Mouse (Mus musculus): ENCODE results near the gene Sp1. TPM values are rescaled to one million over a fixed set of nuclear protein-coding genes. Genes with fewer than 3 reads are reported as not detected.

Sp1 gene
- polyA plus RNA-seq, 1 experiment from 2014 or later: 15.5 TPM

DNA sequence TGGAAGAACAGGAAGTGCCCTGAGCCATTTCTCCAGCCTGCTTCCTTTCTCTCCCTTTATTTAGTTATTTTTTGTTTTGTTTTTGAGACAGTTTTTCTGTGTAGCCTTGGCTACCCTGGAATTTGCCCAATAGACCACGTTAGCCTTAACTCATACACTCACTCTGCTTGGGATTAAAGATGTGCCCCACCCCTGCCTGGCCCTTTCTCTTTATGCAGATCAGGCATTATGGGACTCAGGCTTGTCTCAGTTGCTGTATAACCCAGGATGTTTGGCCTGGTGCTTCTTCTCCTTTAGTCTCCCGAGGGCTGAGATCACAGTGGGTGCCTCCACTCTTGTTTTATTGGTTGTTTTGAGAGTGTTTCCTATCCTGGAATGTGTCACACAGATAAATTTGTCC, 13.4 kb upstream of the Sp1 start:
- WGBS: 46% methylated on average over 2 of the region's 2 CpGs
- Histone ChIP-seq H3K9me3 (ENCODE audit: control insufficient read depth, low read length) (no peaks in the 10 kb centered on the region), H3K4me3 (ENCODE audit: low read depth, low read length) (no peak overlapping the region), H3K4me2 (ENCODE audit: low read depth, low read length) (no peak overlapping the region), H3K4me1 (ENCODE audit: control insufficient read depth, insufficient read depth, low read length) (no peaks in the 10 kb centered on the region), H3K36me3 (ENCODE audit: control insufficient read depth, insufficient read depth, low read length) (no peaks in the 10 kb centered on the region), H3K27me3 (replicated peaks; ENCODE audit: control insufficient read depth, insufficient read depth, low read length) (no peaks in the 10 kb centered on the region), H3K27ac (replicated peaks; ENCODE audit: low read depth, low read length) (no peak overlapping the region), H3K9ac (ENCODE audit: low read depth, low read length) (no peak overlapping the region)
- ATAC-seq (ENCODE audit: low read depth) (no peak), DNase-seq (ENCODE audit: low spot score) (no peak)

GRCm38 (mm10) chr15:102393584-102394014, 12.3 kb upstream of the Sp1 start:
- ATAC-seq (ENCODE audit: low read depth) (no peak), DNase-seq (ENCODE audit: low spot score) (no peak)
- Histone ChIP-seq H3K4me3 (ENCODE audit: low read depth, low read length) (no peak overlapping the region), H3K9ac (ENCODE audit: low read depth, low read length) (no peak overlapping the region), H3K36me3 (ENCODE audit: control insufficient read depth, insufficient read depth, low read length) (no peaks in the 10 kb centered on the region), H3K4me2 (ENCODE audit: low read depth, low read length) (no peak overlapping the region), H3K4me1 (ENCODE audit: control insufficient read depth, insufficient read depth, low read length) (peaks cover 3% of the 10 kb centered on the region; the same call in 1 of the 2 replicates), H3K27me3 (replicated peaks; ENCODE audit: control insufficient read depth, insufficient read depth, low read length) (no peaks in the 10 kb centered on the region), H3K27ac (replicated peaks; ENCODE audit: low read depth, low read length) (no peak overlapping the region), H3K9me3 (ENCODE audit: control insufficient read depth, low read length) (no peaks in the 10 kb centered on the region)

DNA sequence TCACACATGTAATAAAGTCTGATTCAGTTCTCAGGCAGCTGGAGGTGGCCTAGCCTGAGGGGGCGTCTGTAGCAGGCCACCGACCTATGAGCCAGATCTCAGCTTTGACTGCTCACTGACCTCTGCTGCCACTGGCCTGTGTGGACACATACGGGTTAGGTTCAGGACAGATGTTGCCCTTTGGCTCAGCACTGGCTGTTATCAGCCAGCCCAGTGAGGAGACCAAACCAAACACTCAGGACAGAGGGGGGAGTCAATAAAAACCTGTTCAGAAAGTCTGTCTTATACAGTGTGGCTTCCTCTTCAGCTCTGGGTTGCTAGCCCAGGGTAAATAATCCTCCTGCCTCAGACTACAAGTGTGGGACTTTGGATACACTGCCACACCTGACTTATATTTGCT, 10.9 kb upstream of the Sp1 start:
- Histone ChIP-seq H3K4me1 (ENCODE audit: control insufficient read depth, insufficient read depth, low read length) (peaks cover 6% of the 10 kb centered on the region), H3K36me3 (ENCODE audit: control insufficient read depth, insufficient read depth, low read length) (no peaks in the 10 kb centered on the region), H3K9ac (ENCODE audit: low read depth, low read length) (no peak overlapping the region), H3K4me2 (ENCODE audit: low read depth, low read length) (no peak overlapping the region), H3K4me3 (ENCODE audit: low read depth, low read length) (no peak overlapping the region), H3K27me3 (replicated peaks; ENCODE audit: control insufficient read depth, insufficient read depth, low read length) (no peaks in the 10 kb centered on the region), H3K9me3 (ENCODE audit: control insufficient read depth, low read length) (no peaks in the 10 kb centered on the region), H3K27ac (replicated peaks; ENCODE audit: low read depth, low read length) (no peak overlapping the region)
- WGBS: 12% methylated on average over 3 of the region's 3 CpGs
- ATAC-seq (ENCODE audit: low read depth): no peak
- DNase-seq (ENCODE audit: low spot score): no peak

DNA sequence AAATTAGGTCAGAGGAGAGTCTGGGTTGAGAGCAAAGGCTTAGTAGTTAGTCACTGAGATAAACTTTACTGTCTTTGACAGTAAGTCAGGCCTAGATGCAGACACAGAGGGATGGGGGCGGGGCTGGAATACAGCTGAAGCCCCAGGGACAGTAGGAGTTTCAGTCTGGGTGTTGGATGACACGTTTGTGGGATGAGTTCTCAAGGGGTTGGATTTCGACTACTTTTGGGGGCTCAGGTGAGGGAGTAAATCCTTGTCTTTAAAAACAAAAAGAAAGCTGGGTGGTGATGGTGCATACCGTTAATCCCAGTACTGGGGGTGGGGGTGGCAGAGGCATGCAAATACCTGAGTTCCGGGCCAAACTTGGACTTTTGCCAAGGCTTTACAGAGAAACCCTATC, 7.3 kb upstream of the Sp1 start:
- no peak for ATAC-seq (ENCODE audit: low read depth)
- 21% methylated on average over 5 of the region's 5 CpGs for WGBS
- no peak overlapping the region for H3K9ac ChIP-seq (ENCODE audit: low read depth, low read length)
- peak overlapping the region; percentile 39; the same call in 1 of the 2 replicates for H3K4me3 ChIP-seq (ENCODE audit: low read depth, low read length)
- peak overlapping the region; percentile 81; the same call in 1 of the 2 replicates for H3K27ac ChIP-seq (replicated peaks; ENCODE audit: low read depth, low read length)
- H3K9me3 ChIP-seq (ENCODE audit: control insufficient read depth, low read length): no peaks in the 10 kb centered on the region
- H3K36me3 ChIP-seq (ENCODE audit: control insufficient read depth, insufficient read depth, low read length): no peaks in the 10 kb centered on the region
- no peak for DNase-seq (ENCODE audit: low spot score)
- peaks cover 11% of the 10 kb centered on the region for H3K4me1 ChIP-seq (ENCODE audit: control insufficient read depth, insufficient read depth, low read length)
- no peaks in the 10 kb centered on the region for H3K27me3 ChIP-seq (replicated peaks; ENCODE audit: control insufficient read depth, insufficient read depth, low read length)
- peak overlapping the region; percentile 59 for H3K4me2 ChIP-seq (ENCODE audit: low read depth, low read length)

DNA sequence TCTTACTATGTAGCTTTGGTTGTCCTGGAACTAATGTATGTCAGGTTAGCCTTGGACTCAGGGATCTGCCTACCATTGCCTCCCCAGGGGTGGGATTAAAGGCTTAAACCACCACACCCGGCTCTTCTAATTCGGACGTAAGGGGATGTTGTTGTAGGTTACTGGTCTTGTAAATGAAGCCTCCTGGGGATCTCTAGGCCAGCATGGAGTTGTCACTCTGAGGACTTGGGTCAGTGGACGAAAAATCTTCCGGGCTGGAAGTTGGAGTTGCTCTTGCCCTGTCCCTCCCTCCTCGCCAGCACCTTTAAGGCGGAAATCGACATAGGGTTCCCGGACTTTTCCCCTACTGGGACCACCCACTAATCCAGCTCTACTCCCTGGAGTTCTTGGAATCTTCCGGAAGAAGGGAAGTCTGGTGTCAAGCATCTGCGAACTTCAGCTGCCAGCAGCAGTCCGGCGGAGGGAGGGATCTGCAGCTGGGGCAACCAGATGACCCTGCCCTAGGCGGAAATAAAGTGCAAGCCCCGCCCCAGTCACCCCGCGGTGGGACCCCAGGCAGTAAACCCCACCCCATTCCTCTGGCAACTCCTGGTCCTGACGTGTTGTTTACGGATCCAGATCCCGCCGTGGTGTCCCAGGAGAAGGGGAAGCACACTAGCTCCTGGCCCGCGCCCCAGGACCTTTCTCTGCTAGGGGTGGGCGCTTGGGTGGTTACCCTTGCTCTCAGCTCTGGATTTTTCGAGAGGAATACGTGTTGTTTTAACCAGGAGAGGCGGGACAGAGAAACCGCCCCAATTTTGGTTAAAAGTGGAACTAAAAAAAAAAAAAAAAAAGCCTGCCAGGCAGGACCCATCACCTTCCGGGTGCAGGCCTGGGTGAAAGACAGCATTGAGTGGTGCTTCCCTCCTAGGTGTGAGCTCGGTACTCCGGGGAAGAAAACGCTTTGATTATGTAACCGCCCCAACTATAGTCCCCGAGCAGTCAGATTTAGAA, 6.4 kb upstream of the Sp1 start:
- DNase-seq (ENCODE audit: low spot score): peak; percentile 93
- H3K9me3 ChIP-seq (ENCODE audit: control insufficient read depth, low read length): no peaks in the 10 kb centered on the region
- peak overlapping the region; percentile 59 for H3K4me2 ChIP-seq (ENCODE audit: low read depth, low read length)
- H3K9ac ChIP-seq (ENCODE audit: low read depth, low read length): peak overlapping the region; percentile 64
- peak overlapping the region; percentile 39 for H3K4me3 ChIP-seq (ENCODE audit: low read depth, low read length)
- no peaks in the 10 kb centered on the region for H3K27me3 ChIP-seq (replicated peaks; ENCODE audit: control insufficient read depth, insufficient read depth, low read length)
- peaks cover 11% of the 10 kb centered on the region for H3K4me1 ChIP-seq (ENCODE audit: control insufficient read depth, insufficient read depth, low read length)
- H3K27ac ChIP-seq (replicated peaks; ENCODE audit: low read depth, low read length): peak overlapping the region; percentile 81
- WGBS: 3% methylated on average over 30 of the region's 34 CpGs
- no peaks in the 10 kb centered on the region for H3K36me3 ChIP-seq (ENCODE audit: control insufficient read depth, insufficient read depth, low read length)
- ATAC-seq (ENCODE audit: low read depth): peak; percentile 82

DNA sequence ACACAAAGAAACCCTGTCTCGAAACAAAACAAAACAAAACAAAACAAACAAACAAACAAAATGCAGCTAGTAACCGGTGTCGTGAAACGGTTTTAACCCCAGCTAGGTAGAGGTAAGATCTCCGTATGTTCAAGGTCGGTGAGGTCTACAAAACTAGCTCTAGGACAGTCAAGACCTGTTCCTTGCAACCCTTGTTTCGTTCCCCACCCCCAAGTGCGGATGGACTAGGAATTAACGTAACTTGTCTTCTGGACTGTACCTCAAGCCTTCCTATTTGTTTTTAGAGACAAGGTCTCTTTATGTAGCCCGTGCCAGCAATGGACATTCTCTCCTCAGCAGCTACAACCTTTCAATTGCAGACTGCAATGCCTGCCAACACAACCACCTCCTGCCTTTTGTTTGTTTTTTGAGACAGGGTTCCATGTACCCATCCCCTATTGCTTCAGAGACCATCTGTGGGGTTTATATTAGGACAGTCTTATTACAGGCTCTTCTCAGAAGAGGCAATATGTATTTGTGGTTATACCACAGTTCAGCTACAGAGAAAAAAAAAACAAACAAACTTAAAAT, 5.4 kb upstream of the Sp1 start:
- Histone ChIP-seq H3K4me3 (ENCODE audit: low read depth, low read length) (peak overlapping the region; percentile 39; the same call in 1 of the 2 replicates), H3K9me3 (ENCODE audit: control insufficient read depth, low read length) (no peaks in the 10 kb centered on the region), H3K4me1 (ENCODE audit: control insufficient read depth, insufficient read depth, low read length) (peaks cover 15% of the 10 kb centered on the region), H3K4me2 (ENCODE audit: low read depth, low read length) (peak overlapping the region; percentile 59), H3K27ac (replicated peaks; ENCODE audit: low read depth, low read length) (peak overlapping the region; percentile 81), H3K36me3 (ENCODE audit: control insufficient read depth, insufficient read depth, low read length) (no peaks in the 10 kb centered on the region), H3K27me3 (replicated peaks; ENCODE audit: control insufficient read depth, insufficient read depth, low read length) (no peaks in the 10 kb centered on the region), H3K9ac (ENCODE audit: low read depth, low read length) (no peak overlapping the region; the same call in 1 of the 2 replicates)
- 72% methylated on average over 10 of the region's 10 CpGs for WGBS
- DNase-seq (ENCODE audit: low spot score) (no peak), ATAC-seq (ENCODE audit: low read depth) (no peak)

- DNase-seq (ENCODE audit: low spot score) (no peak), ATAC-seq (ENCODE audit: low read depth) (no peak)
- Histone ChIP-seq H3K27ac (replicated peaks; ENCODE audit: low read depth, low read length) (no peak overlapping the region), H3K36me3 (ENCODE audit: control insufficient read depth, insufficient read depth, low read length) (no peaks in the 10 kb centered on the region), H3K4me3 (ENCODE audit: low read depth, low read length) (no peak overlapping the region), H3K27me3 (replicated peaks; ENCODE audit: control insufficient read depth, insufficient read depth, low read length) (no peaks in the 10 kb centered on the region), H3K9ac (ENCODE audit: low read depth, low read length) (no peak overlapping the region), H3K4me1 (ENCODE audit: control insufficient read depth, insufficient read depth, low read length) (peaks cover 15% of the 10 kb centered on the region), H3K4me2 (ENCODE audit: low read depth, low read length) (no peak overlapping the region), H3K9me3 (ENCODE audit: control insufficient read depth, low read length) (no peaks in the 10 kb centered on the region)
- WGBS: 66% methylated on average over 2 of the region's 2 CpGs
These were observed 4.7 kb upstream of the Sp1 start for GRCm38 (mm10) chr15:102401278-102401677.

- Histone ChIP-seq H3K4me1 (ENCODE audit: control insufficient read depth, insufficient read depth, low read length) (peaks cover 15% of the 10 kb centered on the region), H3K36me3 (ENCODE audit: control insufficient read depth, insufficient read depth, low read length) (no peaks in the 10 kb centered on the region), H3K9me3 (ENCODE audit: control insufficient read depth, low read length) (no peaks in the 10 kb centered on the region), H3K27ac (replicated peaks; ENCODE audit: low read depth, low read length) (no peak overlapping the region), H3K4me2 (ENCODE audit: low read depth, low read length) (no peak overlapping the region), H3K9ac (ENCODE audit: low read depth, low read length) (no peak overlapping the region), H3K27me3 (replicated peaks; ENCODE audit: control insufficient read depth, insufficient read depth, low read length) (no peaks in the 10 kb centered on the region), H3K4me3 (ENCODE audit: low read depth, low read length) (no peak overlapping the region)
- ATAC-seq (ENCODE audit: low read depth) (no peak), DNase-seq (ENCODE audit: low spot score) (no peak)
- 97% methylated on average over 3 of the region's 3 CpGs for WGBS
These were observed 3.7 kb upstream of the Sp1 start for GRCm38 (mm10) chr15:102402210-102402609.
